Mouse (Mus musculus) hindbrain, postnatal 0 days (tissue): ENCODE data around the gene Aurkb. TPM values are rescaled to one million over a fixed set of nuclear protein-coding genes. Genes with fewer than 3 reads are reported as not detected.
A peak's percentile ranks its signal among the peaks of the same experiment; 100 is the strongest.

ENCODE experiments used
- ATAC-seq: fragments of 200-750 bp; cut with Nextera tagmentation; 2 replicates; pipeline ENCODE4 v1.8.0; 2017; ENCODE audit warnings: mild to moderate bottlenecking, moderate TSS enrichment, moderate library complexity
- DNase-seq: peaks from one replicate; pipeline ENCODE4 v3.0.0-alpha.2; 2015; ENCODE audit warnings: low spot score
- H3K27ac ChIP-seq: fragments of 300-500 bp; sonication (generic); 2 replicates; pipeline ENCODE4 v1.5.1; 2014; ENCODE audit warnings: mild to moderate bottlenecking
- H3K27me3 ChIP-seq: fragments of 300-500 bp; sonication (generic); 2 replicates; pipeline ENCODE4 v1.6.1; 2014; ENCODE audit warnings: low read length, mixed read lengths; ENCODE audit not compliant: insufficient read depth
- H3K36me3 ChIP-seq: fragments of 300-500 bp; sonication (generic); 2 replicates; pipeline ENCODE4 v1.6.1; 2014; ENCODE audit warnings: low read length, mixed read lengths; ENCODE audit not compliant: insufficient read depth
- H3K4me1 ChIP-seq: fragments of 300-500 bp; sonication (generic); 2 replicates; pipeline ENCODE4 v1.6.1; 2014; ENCODE audit warnings: antibody characterized with exemption, low read length, mixed read lengths; ENCODE audit not compliant: insufficient read depth
- H3K4me2 ChIP-seq: fragments of 300-500 bp; sonication (generic); 2 replicates; pipeline ENCODE4 v1.6.1; 2014; ENCODE audit warnings: low read depth, mild to moderate bottlenecking, low read length, moderate library complexity, mixed read lengths
- H3K4me3 ChIP-seq: fragments of 300-500 bp; sonication (generic); 2 replicates; pipeline ENCODE4 v1.5.1; 2014; ENCODE audit warnings: low read length
- H3K9ac ChIP-seq: fragments of 300-500 bp; sonication (generic); replicated peaks from 2 replicates; pipeline ENCODE4 v1.6.1; 2014; ENCODE audit warnings: mild to moderate bottlenecking, low read length, moderate library complexity, mixed read lengths
- H3K9me3 ChIP-seq: fragments of 300-500 bp; sonication (generic); 2 replicates; pipeline ENCODE4 v1.6.1; 2016; ENCODE audit warnings: low read length, mixed read lengths
- CTCF ChIP-seq: IDR thresholded peaks from 2 replicates; pipeline ENCODE4 v1.5.1; 2016; ENCODE audit warnings: antibody characterized with exemption, control low read depth, low read depth
- WGBS: fragments of 180-500 bp; shearing (Covaris S2); extraction: QIAGEN DNeasy Blood & Tissue Kit; methylation state at CpG from one replicate; pipeline ENCODE4 v1.1.7; 2014; 5-methylcytosine and 5-hydroxymethylcytosine counted together
- polyA plus RNA-seq: library from polyadenylated mRNA; unstranded; fragments of >200 nt; fragmentation: Nextera tagmentation; extraction: Ambion mirVana; gene quantifications from 2 replicates; pipeline ENCODE4 v1.2.1, GENCODE M21; 2015
- total RNA-seq: library from RNA; depleted of rRNA; stranded (reverse); fragments of >200 nt; gene quantifications from 2 replicates; pipeline ENCODE4 v1.2.3, GENCODE M21; 2014

The Aurkb gene
- total and polyA plus RNA-seq, 2 experiments from 2014 or later, result 21.6 to 24.8 TPM

GRCm38 (mm10) chr11:69047592-69047991 is 2.1 kb downstream of the Aurkb start:
- no peak for ATAC-seq
- 83% methylated on average over 12 of the region's 12 CpGs for WGBS
- H3K9me3 ChIP-seq, result no peaks in the 10 kb centered on the region
- H3K36me3 ChIP-seq, result no peaks in the 10 kb centered on the region
- H3K27me3 ChIP-seq, result no peaks in the 10 kb centered on the region
- DNase-seq, result no peak
- no peak overlapping the region for H3K9ac ChIP-seq
- H3K4me1 ChIP-seq, result no peaks in the 10 kb centered on the region
- H3K27ac ChIP-seq, result no peak overlapping the region
- H3K4me3 ChIP-seq, result no peak overlapping the region
- 0 out of 2 replicates have a peak overlapping the region, but pooled peaks have one; percentile 99 for H3K4me2 ChIP-seq
- no peak for TF ChIP-seq CTCF

DNA sequence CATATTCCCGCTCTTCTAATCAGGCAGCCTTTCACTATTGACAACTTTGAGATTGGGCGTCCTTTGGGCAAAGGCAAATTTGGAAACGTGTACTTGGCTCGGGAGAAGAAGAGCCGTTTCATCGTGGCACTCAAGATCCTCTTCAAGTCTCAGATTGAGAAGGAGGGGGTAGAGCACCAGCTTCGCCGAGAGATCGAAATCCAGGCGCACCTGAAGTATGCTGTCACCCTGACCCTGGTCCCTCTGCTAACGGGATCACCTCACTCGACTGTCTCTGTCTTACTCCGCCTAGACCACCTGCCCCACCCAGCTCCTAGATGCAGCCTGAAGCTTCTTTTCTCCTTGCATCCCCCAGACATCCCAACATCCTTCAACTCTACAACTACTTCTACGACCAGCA is 2.7 kb downstream of the Aurkb start:
- no peak overlapping the region for H3K4me2 ChIP-seq
- WGBS, result 95% methylated on average over 14 of the region's 14 CpGs
- no peaks in the 10 kb centered on the region for H3K4me1 ChIP-seq
- DNase-seq (no peak), ATAC-seq (no peak)
- no peaks in the 10 kb centered on the region for H3K36me3 ChIP-seq
- no peaks in the 10 kb centered on the region for H3K9me3 ChIP-seq
- no peak overlapping the region for H3K9ac ChIP-seq
- no peaks in the 10 kb centered on the region for H3K27me3 ChIP-seq
- no peak overlapping the region for H3K27ac ChIP-seq
- H3K4me3 ChIP-seq, result no peak overlapping the region
- no peak for TF ChIP-seq CTCF

GRCm38 (mm10) chr11:69050748-69051147 is 5.3 kb downstream of the Aurkb start:
- H3K27me3 ChIP-seq, result no peaks in the 10 kb centered on the region
- 80% methylated on average over 8 of the region's 8 CpGs for WGBS
- no peak for DNase-seq
- H3K9me3 ChIP-seq, result no peaks in the 10 kb centered on the region
- H3K4me1 ChIP-seq, result no peaks in the 10 kb centered on the region
- no peak for ATAC-seq
- H3K27ac ChIP-seq, result no peak overlapping the region
- H3K36me3 ChIP-seq, result no peaks in the 10 kb centered on the region
- H3K9ac ChIP-seq, result no peak overlapping the region
- no peak overlapping the region for H3K4me3 ChIP-seq
- no peak overlapping the region for H3K4me2 ChIP-seq
- TF ChIP-seq CTCF, result no peak

DNA sequence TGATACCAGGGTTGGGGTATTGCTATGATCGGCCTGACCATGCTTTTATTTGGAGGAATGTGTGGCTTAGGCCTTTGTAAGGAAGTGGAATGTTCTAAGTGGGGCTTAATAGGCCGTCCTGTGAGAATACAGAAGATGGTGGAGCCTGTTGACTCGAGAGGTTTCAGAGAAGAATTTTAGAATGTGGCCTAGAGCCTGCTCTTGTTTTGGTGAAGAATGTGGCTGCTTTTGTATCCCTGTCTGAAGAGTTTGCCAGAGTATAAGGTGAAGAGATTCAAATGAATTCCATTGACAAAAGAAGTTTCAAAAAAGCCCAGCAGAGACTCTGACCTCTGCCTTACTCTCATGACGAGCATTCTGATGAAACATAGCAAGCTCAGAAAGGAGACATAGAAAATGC is 6.3 kb downstream of the Aurkb start:
- H3K36me3 ChIP-seq, result no peaks in the 10 kb centered on the region
- no peaks in the 10 kb centered on the region for H3K27me3 ChIP-seq
- TF ChIP-seq CTCF, result no peak
- H3K4me1 ChIP-seq, result no peaks in the 10 kb centered on the region
- DNase-seq (no peak), ATAC-seq (no peak)
- H3K4me3 ChIP-seq, result no peak overlapping the region
- H3K27ac ChIP-seq, result no peak overlapping the region
- no peaks in the 10 kb centered on the region for H3K9me3 ChIP-seq
- H3K4me2 ChIP-seq, result no peak overlapping the region
- no peak overlapping the region for H3K9ac ChIP-seq
- WGBS, result 58% methylated on average over 4 of the region's 4 CpGs

DNA sequence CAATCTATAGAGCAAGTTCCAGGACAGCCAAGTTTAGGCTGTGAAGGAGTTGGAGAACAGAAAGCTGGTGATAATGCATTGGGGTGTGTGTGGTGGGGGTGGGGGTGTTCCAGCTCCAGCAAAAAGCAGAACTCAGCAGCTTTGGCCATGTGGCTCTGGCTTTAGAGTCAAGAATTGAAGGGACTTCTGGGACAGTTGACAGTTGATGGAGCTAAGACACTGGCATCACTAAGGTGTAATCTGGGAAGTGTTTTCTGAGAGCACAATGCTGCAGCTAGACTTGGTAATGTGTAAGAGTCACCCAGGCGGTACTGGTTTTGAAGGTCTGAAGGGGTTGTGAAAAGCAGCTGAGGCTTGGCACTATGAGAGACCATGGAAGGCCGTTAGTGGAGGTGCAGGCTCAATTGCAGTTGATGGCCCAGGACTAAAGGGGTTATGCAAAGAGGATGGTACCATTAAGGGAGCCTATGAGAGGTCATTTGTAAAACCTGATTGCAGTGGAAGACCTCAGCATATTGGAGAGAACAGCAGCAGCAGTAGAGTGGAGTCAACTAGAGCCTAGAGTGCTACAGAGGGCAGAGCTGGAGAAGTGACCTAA is 7.5 kb downstream of the Aurkb start:
- H3K36me3 ChIP-seq, result no peaks in the 10 kb centered on the region
- H3K4me1 ChIP-seq, result no peaks in the 10 kb centered on the region
- H3K9me3 ChIP-seq, result no peaks in the 10 kb centered on the region
- H3K4me2 ChIP-seq, result no peak overlapping the region
- no peaks in the 10 kb centered on the region for H3K27me3 ChIP-seq
- no peak for DNase-seq
- H3K4me3 ChIP-seq, result no peak overlapping the region
- H3K27ac ChIP-seq, result no peak overlapping the region
- no peak for TF ChIP-seq CTCF
- H3K9ac ChIP-seq, result no peak overlapping the region
- no peak for ATAC-seq
- 90% methylated on average over 2 of the region's 2 CpGs for WGBS

- Histone ChIP-seq H3K4me2 (no peak overlapping the region), H3K9ac (no peak overlapping the region), H3K4me3 (no peak overlapping the region), H3K27ac (no peak overlapping the region), H3K4me1 (no peaks in the 10 kb centered on the region), H3K36me3 (no peaks in the 10 kb centered on the region), H3K27me3 (no peaks in the 10 kb centered on the region), H3K9me3 (no peaks in the 10 kb centered on the region)
- TF ChIP-seq CTCF, result no peak
- ATAC-seq, result no peak
- WGBS, result 73% methylated on average over 3 of the region's 3 CpGs
- DNase-seq, result no peak
These were observed 8.4 kb downstream of the Aurkb start for GRCm38 (mm10) chr11:69053848-69054247.

- Histone ChIP-seq H3K9me3 (no peaks in the 10 kb centered on the region), H3K4me1 (peaks cover 13% of the 10 kb centered on the region), H3K4me2 (peak overlapping the region; percentile 70), H3K4me3 (peak overlapping the region; percentile 53), H3K27me3 (no peaks in the 10 kb centered on the region), H3K36me3 (no peaks in the 10 kb centered on the region), H3K27ac (peak overlapping the region; percentile 89; the same call in 1 of the 2 replicates), H3K9ac (peak overlapping the region; percentile 54)
- no peak for ATAC-seq
- DNase-seq, result no peak
- TF ChIP-seq CTCF, result no peak
- WGBS, result 70% methylated on average over 2 of the region's 2 CpGs
These were observed 12.8 kb downstream of the Aurkb start for GRCm38 (mm10) chr11:69058265-69058664.
